Mouse (Mus musculus) CH12.LX (cell line): ENCODE results near the gene A3galt2.

Experiments used
- CHD1 ChIP-seq: IDR thresholded peaks from 2 replicates; pipeline ENCODE4 v1.6.1; 2012; ENCODE audit warnings: low read depth, low read length, improper control_type of control experiment, inconsistent platforms
- CTCF ChIP-seq, 2 experiments: IDR thresholded peaks in 1 of 2; conservative IDR thresholded peaks in 1 of 2; 2 replicates each; pipeline ENCODE4 v1.5.1; 2011 to 2012; ENCODE audit warnings: low read depth in 2 of 2, low read length in 2 of 2, improper control_type of control experiment in 1 of 2, inconsistent platforms in 1 of 2, mild to moderate bottlenecking in 1 of 2, moderate library complexity in 1 of 2
- E2F4 ChIP-seq: IDR thresholded peaks from 2 replicates; pipeline ENCODE4 v1.6.1; 2011; ENCODE audit warnings: low read depth, low read length, improper control_type of control experiment; ENCODE audit not compliant: insufficient replicate concordance
- ELF1 ChIP-seq: IDR thresholded peaks from 2 replicates; pipeline ENCODE4 v1.6.1; 2014; ENCODE audit warnings: low read depth, mild to moderate bottlenecking, inconsistent platforms, low read length, improper control_type of control experiment
- EP300 ChIP-seq: IDR thresholded peaks from 2 replicates; pipeline ENCODE4 v1.6.1; 2011; ENCODE audit warnings: low read length, improper control_type of control experiment
- JUND ChIP-seq: conservative IDR thresholded peaks from 2 replicates; pipeline ENCODE4 v1.6.1; 2011; ENCODE audit warnings: low read depth, low read length, improper control_type of control experiment
- MEF2A ChIP-seq: IDR thresholded peaks from 2 replicates; pipeline ENCODE4 v1.6.1; 2014; ENCODE audit warnings: low read depth, mild to moderate bottlenecking, inconsistent platforms, low read length, improper control_type of control experiment, borderline replicate concordance
- MYC ChIP-seq: IDR thresholded peaks from 2 replicates; pipeline ENCODE4 v1.6.1; 2011; ENCODE audit warnings: low read depth, mild to moderate bottlenecking, improper control_type of control experiment, low read length
- NELFE ChIP-seq: IDR thresholded peaks from 2 replicates; pipeline ENCODE4 v1.6.1; 2011; ENCODE audit warnings: low read depth, low read length, improper control_type of control experiment
- POLR2A ChIP-seq: IDR thresholded peaks from 2 replicates; pipeline ENCODE4 v1.6.1; 2011; ENCODE audit warnings: low read depth, mild to moderate bottlenecking, improper control_type of control experiment, low read length
- RAD21 ChIP-seq: IDR thresholded peaks from 2 replicates; pipeline ENCODE4 v1.6.1; 2011; ENCODE audit warnings: low read depth, mild to moderate bottlenecking, low read length, improper control_type of control experiment, moderate library complexity
- UBTF ChIP-seq: IDR thresholded peaks from 2 replicates; pipeline ENCODE4 v1.6.1; 2012; ENCODE audit warnings: low read depth, mild to moderate bottlenecking, inconsistent platforms, low read length, improper control_type of control experiment, moderate library complexity
- USF1 ChIP-seq: IDR thresholded peaks from 2 replicates; pipeline ENCODE4 v1.6.1; 2014; ENCODE audit warnings: low read depth, mild to moderate bottlenecking, inconsistent platforms, low read length, improper control_type of control experiment

DNA sequence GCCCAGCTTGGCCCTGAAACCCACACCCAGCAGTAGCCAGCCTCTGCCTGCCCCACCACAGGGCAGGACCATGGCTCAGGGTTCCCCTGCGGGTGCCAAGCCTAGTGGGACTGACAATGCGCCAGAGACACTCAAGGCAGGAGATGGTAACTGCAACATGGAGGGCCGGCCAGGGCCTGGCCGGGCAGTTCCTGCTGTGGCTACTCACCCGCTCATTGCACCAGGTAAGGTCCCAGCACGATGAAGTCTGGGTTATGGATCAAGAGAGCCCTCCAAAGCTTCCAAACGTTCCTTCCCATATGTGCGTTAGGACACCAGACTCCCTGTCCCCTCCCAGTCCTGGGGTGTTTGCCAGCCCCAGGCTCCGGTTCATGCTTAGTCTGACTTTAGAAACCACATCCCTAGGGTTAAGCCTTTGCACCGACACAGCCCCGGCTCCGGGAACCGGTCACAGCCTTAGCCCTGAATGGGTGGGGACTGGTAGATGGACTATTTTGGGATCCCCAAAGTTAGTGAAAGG is 43.0 kb upstream of the A3galt2 start:
- no peak for TF ChIP-seq JUND
- peak in 1 of 2 experiments; percentile 18; a peak in 1 of 4 replicates for TF ChIP-seq CTCF (conservative IDR thresholded peaks at IDR 0.05 in 1 of 2, IDR thresholded peaks at IDR 0.05 in 1 of 2; ENCODE audit: low read depth in 2 of 2, low read length in 2 of 2)
- TF ChIP-seq ELF1: no peak
- no peak for TF ChIP-seq POLR2A
- TF ChIP-seq MYC: no peak
- TF ChIP-seq MEF2A: no peak
- TF ChIP-seq NELFE: no peak
- TF ChIP-seq EP300: no peak
- no peak for TF ChIP-seq RAD21
- TF ChIP-seq E2F4: no peak
- no peak for TF ChIP-seq USF1
- no peak for TF ChIP-seq UBTF
- TF ChIP-seq CHD1: no peak
